Comparison of ENCODE assay signal across 21 mouse cellular contexts in genomic region chr2:133565995-133566710, GRCm38 (mm10). TPM values are rescaled to one million over a fixed set of nuclear protein-coding genes. Genes with fewer than 3 reads are reported as not detected.
DNase-seq lines count a peak whose midpoint lies in the region; ATAC-seq lines count a peak whose summit lies in the region.
"Had no signal": no experiment of that assay in that cellular context is flagged by ENCODE, and none has a peak within 500 bp of the region (broad histone marks: within the 10 kb centered on the region; RNA-seq: fewer than 3 reads in every experiment).

No protein-coding gene starts in this region.

- no peak overlapping the region for H3K4me3 ChIP-seq in midbrain, embryonic 11.5 days (ENCODE audit: low read depth, low read length)
- H3K4me3 ChIP-seq in midbrain, embryonic 14.5 days (replicated peaks; ENCODE audit: low read depth, low read length) = no peak overlapping the region
- H3K4me3 ChIP-seq in limb, embryonic 12.5 days (replicated peaks) = no peak overlapping the region
- no peak overlapping the region for H3K4me3 ChIP-seq in hindbrain, embryonic 13.5 days
- H3K4me3 ChIP-seq: forebrain, embryonic 15.5 days; hindbrain, embryonic 12.5 days; kidney, embryonic 15.5 days; liver, embryonic 12.5 days; midbrain, embryonic 12.5 days had no signal

- WGBS in midbrain, embryonic 11.5 days = 80% methylated on average over 14 of the region's 14 CpGs
- whole genome bisulfite sequencing in midbrain, embryonic 14.5 days = 87% methylated on average over 14 of the region's 14 CpGs
- 19% methylated on average over 14 of the region's 14 CpGs for WGBS in limb, embryonic 12.5 days
- WGBS in hindbrain, embryonic 13.5 days = 82% methylated on average over 14 of the region's 14 CpGs

- H3K9me3 ChIP-seq in midbrain, embryonic 11.5 days (ENCODE audit: control insufficient read depth, low read length) = no peaks in the 10 kb centered on the region
- H3K9me3 ChIP-seq in midbrain, embryonic 14.5 days (ENCODE audit: control insufficient read depth, low read length) = no peaks in the 10 kb centered on the region
- no peaks in the 10 kb centered on the region for H3K9me3 ChIP-seq in limb, embryonic 12.5 days
- H3K9me3 ChIP-seq in hindbrain, embryonic 13.5 days = no peaks in the 10 kb centered on the region
- H3K9me3 ChIP-seq: forebrain, embryonic 15.5 days; hindbrain, embryonic 12.5 days; kidney, embryonic 15.5 days; liver, embryonic 12.5 days; midbrain, embryonic 12.5 days had no signal

- no peak overlapping the region for H3K4me2 ChIP-seq in midbrain, embryonic 11.5 days
- no peak overlapping the region for H3K4me2 ChIP-seq in midbrain, embryonic 14.5 days (ENCODE audit: low read length)
- peak overlapping the region; percentile 31 for H3K4me2 ChIP-seq in limb, embryonic 12.5 days
- no peak overlapping the region for H3K4me2 ChIP-seq in hindbrain, embryonic 13.5 days
- H3K4me2 ChIP-seq: forebrain, embryonic 15.5 days; heart, embryonic 11.5 days; hindbrain, embryonic 12.5 days; kidney, embryonic 15.5 days; liver, embryonic 12.5 days; midbrain, embryonic 12.5 days had no signal

- no peaks in the 10 kb centered on the region for H3K36me3 ChIP-seq in midbrain, embryonic 11.5 days (ENCODE audit: control insufficient read depth, insufficient read depth, low read length)
- no peaks in the 10 kb centered on the region for H3K36me3 ChIP-seq in midbrain, embryonic 14.5 days (ENCODE audit: control insufficient read depth, insufficient read depth, low read length)
- H3K36me3 ChIP-seq in limb, embryonic 12.5 days = peaks cover 9% of the 10 kb centered on the region
- no peaks in the 10 kb centered on the region for H3K36me3 ChIP-seq in hindbrain, embryonic 13.5 days
- H3K36me3 ChIP-seq: forebrain, embryonic 15.5 days; hindbrain, embryonic 12.5 days; kidney, embryonic 15.5 days; liver, embryonic 12.5 days; midbrain, embryonic 12.5 days had no signal

- H3K4me1 ChIP-seq in midbrain, embryonic 11.5 days (ENCODE audit: control insufficient read depth, insufficient read depth, low read length) = no peaks in the 10 kb centered on the region
- no peaks in the 10 kb centered on the region for H3K4me1 ChIP-seq in midbrain, embryonic 14.5 days (ENCODE audit: control insufficient read depth, insufficient read depth, low read length)
- H3K4me1 ChIP-seq in limb, embryonic 12.5 days (replicated peaks) = peaks cover 40% of the 10 kb centered on the region
- H3K4me1 ChIP-seq in hindbrain, embryonic 13.5 days (replicated peaks) = no peaks in the 10 kb centered on the region
- H3K4me1 ChIP-seq: forebrain, embryonic 15.5 days; hindbrain, embryonic 12.5 days; kidney, embryonic 15.5 days; liver, embryonic 12.5 days; midbrain, embryonic 12.5 days had no signal

- H3K27ac ChIP-seq in midbrain, embryonic 11.5 days (ENCODE audit: low read depth, low read length) = no peak overlapping the region
- no peak overlapping the region for H3K27ac ChIP-seq in midbrain, embryonic 14.5 days (replicated peaks; ENCODE audit: low read depth, low read length)
- peak overlapping the region; percentile 88 for H3K27ac ChIP-seq in limb, embryonic 12.5 days
- H3K27ac ChIP-seq in hindbrain, embryonic 13.5 days = no peak overlapping the region
- H3K27ac ChIP-seq: forebrain, embryonic 15.5 days; hindbrain, embryonic 12.5 days; kidney, embryonic 15.5 days; liver, embryonic 12.5 days; midbrain, embryonic 12.5 days had no signal

- H3K27me3 ChIP-seq in midbrain, embryonic 11.5 days (ENCODE audit: control insufficient read depth, insufficient read depth, low read length) = no peaks in the 10 kb centered on the region
- no peaks in the 10 kb centered on the region for H3K27me3 ChIP-seq in midbrain, embryonic 14.5 days (ENCODE audit: control insufficient read depth, insufficient read depth, low read length)
- no peaks in the 10 kb centered on the region for H3K27me3 ChIP-seq in limb, embryonic 12.5 days
- no peaks in the 10 kb centered on the region for H3K27me3 ChIP-seq in hindbrain, embryonic 13.5 days
- H3K27me3 ChIP-seq: forebrain, embryonic 15.5 days; kidney, embryonic 15.5 days; liver, embryonic 12.5 days; midbrain, embryonic 12.5 days had no signal

- DNase-seq in gastrocnemius, postnatal 10 days = peak; percentile 14
- DNase-seq in gastrocnemius, adult 8-10 months (ENCODE audit: low spot score in 2 of 2) = no peak
- DNase-seq in midbrain, embryonic 11.5 days (ENCODE audit: low spot score, missing footprints) = peak; percentile 82
- no peak for DNase-seq in midbrain, embryonic 14.5 days
- DNase-seq in adrenal gland, adult 2 months = no peak
- no peak for DNase-seq in heart, adult 18-20 months
- DNase-seq: adrenal gland, postnatal 25 days; cerebellum, adult 11-12 months; heart, postnatal 10 days; spleen, adult 18-20 months had no signal

- ATAC-seq in midbrain, embryonic 11.5 days (ENCODE audit: low FRiP score) = no peak
- ATAC-seq in midbrain, embryonic 14.5 days (ENCODE audit: low FRiP score, low TSS enrichment) = no peak
- ATAC-seq in limb, embryonic 12.5 days (ENCODE audit: insufficient number of reproducible peaks, insufficient read depth, low FRiP score, low TSS enrichment, low read depth) = peak; percentile 91
- ATAC-seq in hindbrain, embryonic 13.5 days (ENCODE audit: low FRiP score) = no peak
- ATAC-seq: activated CD4-positive, CD25-positive, alpha-beta regulatory T cell, adult 4 months; CD4-positive, CD25-positive, alpha-beta regulatory T cell, adult 4 months; forebrain, embryonic 15.5 days; inflammation-experienced regulatory T-cells, adult 6 months; liver, embryonic 12.5 days had no signal

- H3K9ac ChIP-seq in midbrain, embryonic 11.5 days (ENCODE audit: low read length) = no peak overlapping the region
- no peak overlapping the region for H3K9ac ChIP-seq in midbrain, embryonic 14.5 days (replicated peaks; ENCODE audit: low read length)
- no peak overlapping the region for H3K9ac ChIP-seq in limb, embryonic 12.5 days (replicated peaks)
- no peak overlapping the region for H3K9ac ChIP-seq in hindbrain, embryonic 13.5 days
- H3K9ac ChIP-seq: forebrain, embryonic 15.5 days; hindbrain, embryonic 12.5 days; kidney, embryonic 15.5 days; liver, embryonic 12.5 days; midbrain, embryonic 12.5 days had no signal

RNA-seq across cellular contexts. Expression of gene Bmp2, which starts 14.2 kb away (rescaled TPM):
- total RNA-seq in gastrocnemius, postnatal 10 days (2021) = 1 to 10 TPM; 2.2 to 2.6 TPM
- 1 to 10 TPM in 3 of 4 experiments, under 1 TPM in 1; 0.56 to 1.8 (median 1.3) TPM for total RNA-seq in gastrocnemius, adult 8-10 months (2022)
- 1.4 and 1.9 TPM in 2 replicates for polyA plus RNA-seq in midbrain, embryonic 11.5 days (2014; fragmentation: Nextera tagmentation; extraction: Ambion mirVana)
- 1.3 and 1.9 TPM in 2 replicates for polyA plus RNA-seq in midbrain, embryonic 14.5 days (2014; fragmentation: Nextera tagmentation; extraction: Ambion mirVana)
- polyA plus RNA-seq in limb, embryonic 12.5 days (2016; fragmentation: Nextera tagmentation; extraction: Ambion mirVana) = 37.8 and 38.5 TPM in 2 replicates
- 10 to 100 TPM; 13.9 to 14.7 TPM for total RNA-seq in adrenal gland, adult 2 months (2021)
- 15.6 and 21.5 TPM in 2 replicates for polyA plus RNA-seq in adrenal gland, adult 2 months (2012; rRNA removed)
- polyA plus RNA-seq in hindbrain, embryonic 13.5 days (2015; fragmentation: Nextera tagmentation; extraction: Ambion mirVana) = 1.6 and 2.4 TPM in 2 replicates
- total RNA-seq in heart, adult 18-20 months (2021) = 1 to 10 TPM; 1.3 to 1.5 TPM
- polyA plus RNA-seq: activated CD4-positive, CD25-positive, alpha-beta regulatory T cell, adult 4 months; CD4-positive, CD25-positive, alpha-beta regulatory T cell, adult 4 months; inflammation-experienced regulatory T-cells, adult 6 months had no signal

Comparison
In these comparisons a context has a peak if more than half of its experiments do, and no peak if none do; other contexts are left out.
1. DNase-seq: peak in gastrocnemius, postnatal 10 days (single experiment) and midbrain, embryonic 11.5 days (single experiment); none in gastrocnemius, adult 8-10 months (0 of 2), midbrain, embryonic 14.5 days (single experiment), adrenal gland, adult 2 months (single experiment) and heart, adult 18-20 months (0 of 2).